Mouse (Mus musculus): Measurements from ENCODE around the gene Arpc3.

DNA sequence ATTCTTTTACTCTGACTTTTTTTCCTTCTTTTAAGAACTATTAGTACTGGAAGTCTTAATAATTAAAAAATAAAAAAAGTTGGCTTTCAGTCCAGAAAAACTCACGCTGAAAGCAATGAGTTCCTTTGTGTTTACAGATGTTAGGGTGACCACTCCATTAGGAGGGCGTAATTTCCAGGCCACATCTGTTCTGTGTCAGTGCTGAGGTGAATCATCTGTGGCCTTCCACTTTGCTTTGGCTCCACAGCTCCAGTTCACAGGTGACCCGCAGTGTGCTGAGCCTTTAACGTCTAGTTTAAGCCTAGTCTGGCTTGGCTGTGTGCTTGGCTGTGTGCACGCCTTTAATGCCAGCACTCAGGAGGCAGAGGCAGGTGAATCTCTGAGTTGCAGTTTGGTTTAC, 20.2 kb downstream of the Arpc3 start:
- TF ChIP-seq POLR2A (IDR thresholded peaks at IDR 0.05; ENCODE audit: insufficient read depth, low read depth, low read length), result no peak
- TF ChIP-seq CTCF (IDR thresholded peaks at IDR 0.05; ENCODE audit: insufficient read depth, low read depth, low read length), result no peak
